Mouse (Mus musculus) olfactory bulb, adult 2 months (tissue): ENCODE measurements around the gene Tbc1d2. TPM values are rescaled to one million over a fixed set of nuclear protein-coding genes. Genes with fewer than 3 reads are reported as not detected.

Source experiments
- H3K27ac ChIP-seq: fragments of 200-500 bp; 2 replicates; pipeline ENCODE4 v1.5.1; 2012; ENCODE audit warnings: low read depth, low read length; ENCODE audit not compliant: insufficient read depth
- H3K4me1 ChIP-seq: fragments of 200-500 bp; 2 replicates; pipeline ENCODE4 v1.6.1; 2012; ENCODE audit warnings: low read length; ENCODE audit not compliant: control insufficient read depth, insufficient read depth
- H3K4me3 ChIP-seq: fragments of 200-500 bp; 2 replicates; pipeline ENCODE4 v1.5.1; 2012; ENCODE audit warnings: mild to moderate bottlenecking, low read depth, low read length, moderate library complexity; ENCODE audit not compliant: insufficient read depth
- CTCF ChIP-seq: fragments of 200-500 bp; IDR thresholded peaks from 2 replicates; pipeline ENCODE4 v1.5.1; 2012; ENCODE audit warnings: low read depth, mild to moderate bottlenecking, low read length, moderate library complexity; ENCODE audit not compliant: insufficient read depth
- POLR2A ChIP-seq: fragments of 200-500 bp; IDR thresholded peaks from 2 replicates; pipeline ENCODE4 v1.6.1; 2012; ENCODE audit warnings: mild to moderate bottlenecking, low read depth, low read length, moderate library complexity; ENCODE audit not compliant: insufficient read depth
- WGBS: fragments of 180-500 bp; shearing (Covaris S2); methylation state at CpG from one replicate; pipeline ENCODE4 v1.1.7; 2018; 5-methylcytosine and 5-hydroxymethylcytosine counted together
- polyA plus RNA-seq: library from polyadenylated mRNA; stranded (reverse); fragments of >200 nt; gene quantifications from 2 replicates; pipeline ENCODE4 v1.2.4, GENCODE M21; 2012; ENCODE audit warnings: low replicate concordance; ENCODE audit not compliant: missing spikeins, insufficient read depth, insufficient read length

Tbc1d2 gene
- polyA plus RNA-seq, 1 experiment: not detected

- 59% methylated on average over 8 of the region's 8 CpGs for WGBS
- Histone ChIP-seq H3K27ac (no peak overlapping the region), H3K4me1 (peaks cover 4% of the 10 kb centered on the region; the same call in 1 of the 2 replicates), H3K4me3 (no peak overlapping the region)
- TF ChIP-seq CTCF: no peak
- TF ChIP-seq POLR2A: no peak
These were observed 82.9 kb downstream of the Tbc1d2 start for GRCm38 (mm10) chr4:46566931-46567671.

- no peak for TF ChIP-seq POLR2A
- TF ChIP-seq CTCF: no peak
- H3K27ac ChIP-seq: no peak overlapping the region
- no peak overlapping the region for H3K4me3 ChIP-seq
- WGBS: 96% methylated on average over 4 of the region's 4 CpGs
- peaks cover 4% of the 10 kb centered on the region; the same call in 1 of the 2 replicates for H3K4me1 ChIP-seq
These were observed 84.5 kb downstream of the Tbc1d2 start for GRCm38 (mm10) chr4:46565393-46565955.

GRCm38 (mm10) chr4:46564247-46564646 lies 85.8 kb downstream of the Tbc1d2 start:
- TF ChIP-seq POLR2A: no peak
- TF ChIP-seq CTCF: no peak
- WGBS: 95% methylated on average over 4 of the region's 4 CpGs
- Histone ChIP-seq H3K4me3 (no peak overlapping the region), H3K4me1 (no peaks in the 10 kb centered on the region), H3K27ac (no peak overlapping the region)

- TF ChIP-seq POLR2A (no peak), CTCF (no peak)
- H3K4me3 ChIP-seq: no peak overlapping the region
- WGBS: 73% methylated on average over 10 of the region's 10 CpGs
These were observed 86.2 kb downstream of the Tbc1d2 start for GRCm38 (mm10) chr4:46563847-46564246.

GRCm38 (mm10) chr4:46562841-46563240 lies 87.2 kb downstream of the Tbc1d2 start:
- Histone ChIP-seq H3K4me1 (no peaks in the 10 kb centered on the region), H3K4me3 (no peak overlapping the region), H3K27ac (no peak overlapping the region)
- 96% methylated on average over 14 of the region's 14 CpGs for WGBS
- no peak for TF ChIP-seq POLR2A
- no peak for TF ChIP-seq CTCF

More at GRCm38 (mm10) chr4:46563847-46564246, 86.2 kb downstream of the Tbc1d2 start:
- H3K4me1 ChIP-seq: no peaks in the 10 kb centered on the region
- H3K27ac ChIP-seq: no peak overlapping the region

- no peak overlapping the region for H3K27ac ChIP-seq
- H3K4me3 ChIP-seq: no peak overlapping the region
- WGBS: 96% methylated on average over 5 of the region's 5 CpGs
- H3K4me1 ChIP-seq: no peaks in the 10 kb centered on the region
- no peak for TF ChIP-seq CTCF
- TF ChIP-seq POLR2A: no peak
These were observed 88.0 kb downstream of the Tbc1d2 start for GRCm38 (mm10) chr4:46562037-46562436.

GRCm38 (mm10) chr4:46560069-46560705 lies 89.8 kb downstream of the Tbc1d2 start:
- Histone ChIP-seq H3K4me1 (no peaks in the 10 kb centered on the region), H3K27ac (no peak overlapping the region), H3K4me3 (no peak overlapping the region)
- TF ChIP-seq POLR2A (no peak), CTCF (no peak)
- 75% methylated on average over 14 of the region's 14 CpGs for WGBS

- Histone ChIP-seq H3K4me1 (no peaks in the 10 kb centered on the region), H3K27ac (no peak overlapping the region), H3K4me3 (no peak overlapping the region)
- TF ChIP-seq POLR2A (no peak), CTCF (no peak)
- WGBS: 86% methylated on average over 22 of the region's 22 CpGs
These were observed 91.0 kb downstream of the Tbc1d2 start for GRCm38 (mm10) chr4:46558672-46559667.
